Mouse (Mus musculus): Measurements from ENCODE around the gene Mzf1. TPM values are rescaled to one million over a fixed set of nuclear protein-coding genes. Genes with fewer than 3 reads are reported as not detected.
"Not testable (repeated sequence)": the region's sequence is repeated elsewhere in the genome, so short reads cannot be mapped to it uniquely, and the experiment has no call there.

Mzf1 gene
- 2.2 and 3.1 TPM in 2 replicates for polyA plus RNA-seq (2016; fragmentation: Nextera tagmentation; extraction: Ambion mirVana)

DNA sequence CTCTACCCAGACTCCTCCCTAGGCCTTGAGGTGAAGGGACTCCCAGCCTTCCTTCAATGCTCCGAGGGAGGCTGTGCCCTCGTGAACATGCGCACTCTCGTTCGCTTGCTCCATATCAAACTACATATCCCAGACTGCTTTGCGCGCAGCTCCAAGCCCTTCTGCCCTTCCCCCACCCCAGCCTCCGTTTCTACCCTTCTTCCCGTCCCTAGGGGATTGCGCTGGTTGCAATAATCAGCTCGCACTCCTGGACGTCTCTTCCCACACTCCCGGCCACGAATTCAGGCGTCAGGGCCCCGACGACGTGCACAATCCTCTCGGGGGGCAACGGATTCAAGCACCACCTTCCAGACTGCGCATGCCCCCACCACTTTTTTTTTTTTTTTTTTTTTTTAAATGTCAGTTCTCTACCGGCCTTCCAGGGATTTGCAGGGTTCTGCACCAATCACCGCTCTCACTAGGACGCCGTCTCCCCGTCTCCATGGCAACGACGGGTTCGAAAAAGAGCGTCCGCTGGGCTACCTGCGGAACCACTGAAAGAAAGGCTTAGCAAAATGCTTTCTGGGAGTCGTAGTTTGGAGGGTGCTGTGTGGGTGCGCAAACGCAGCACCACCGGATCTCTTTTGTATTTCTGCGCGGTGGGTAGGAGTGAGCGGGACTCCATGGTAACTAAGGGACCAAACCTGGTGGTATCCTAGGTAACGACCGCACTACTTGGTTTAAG, at the start of gene Mzf1:
Mzf1 (minus strand) TSS at position 478 of the 724 bp plus-strand sequence.
- no peaks in the 10 kb centered on the region for H3K9me3 ChIP-seq
- DNase-seq (ENCODE audit: low spot score) = peak; percentile 97
- H3K27me3 ChIP-seq (ENCODE audit: insufficient read depth, poor library complexity, severe bottlenecking) = no peaks in the 10 kb centered on the region
- no peaks in the 10 kb centered on the region for H3K36me3 ChIP-seq
- H3K4me1 ChIP-seq = no peaks in the 10 kb centered on the region
- H3K4me3 ChIP-seq = peak within 1 kb of the TSS; percentile 78
- under 1% methylated on average over 41 of the region's 41 CpGs for WGBS
- H3K27ac ChIP-seq = peak within 1 kb of the TSS; percentile 92

DNA sequence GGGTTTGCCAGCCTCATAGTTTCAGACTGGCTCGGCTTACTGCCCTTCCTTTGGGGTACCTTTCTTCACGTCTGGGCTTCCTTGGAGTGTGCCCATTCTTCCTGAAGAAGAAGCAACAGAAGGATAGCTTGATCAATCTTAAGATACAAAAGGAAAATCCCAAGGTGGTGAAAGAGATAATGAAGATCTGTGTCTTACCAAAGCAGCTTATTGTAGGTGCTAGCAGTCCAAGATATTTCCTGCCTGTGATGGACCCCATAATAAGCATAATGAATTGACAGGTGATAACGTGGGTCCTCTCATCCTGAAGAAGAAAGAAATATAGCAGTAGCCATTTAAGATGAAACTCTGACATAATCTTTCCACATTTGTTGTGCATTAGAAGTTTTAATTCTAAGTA, 40.5 kb upstream of the Mzf1 start, which contains the start of gene Vmn1r85:
Vmn1r85 (minus strand) TSS at position 101 of the 400 bp plus-strand sequence.
- WGBS = 59% methylated on average over 3 of the region's 3 CpGs
- no peak for DNase-seq (ENCODE audit: low spot score)
- Histone ChIP-seq H3K4me1 (no peaks in the 10 kb centered on the region), H3K4me3 (no peak within 1 kb of the TSS), H3K36me3 (no peaks in the 10 kb centered on the region), H3K27ac (no peak within 1 kb of the TSS), H3K9me3 (no peaks in the 10 kb centered on the region), H3K27me3 (ENCODE audit: insufficient read depth, poor library complexity, severe bottlenecking) (no peaks in the 10 kb centered on the region)

DNA sequence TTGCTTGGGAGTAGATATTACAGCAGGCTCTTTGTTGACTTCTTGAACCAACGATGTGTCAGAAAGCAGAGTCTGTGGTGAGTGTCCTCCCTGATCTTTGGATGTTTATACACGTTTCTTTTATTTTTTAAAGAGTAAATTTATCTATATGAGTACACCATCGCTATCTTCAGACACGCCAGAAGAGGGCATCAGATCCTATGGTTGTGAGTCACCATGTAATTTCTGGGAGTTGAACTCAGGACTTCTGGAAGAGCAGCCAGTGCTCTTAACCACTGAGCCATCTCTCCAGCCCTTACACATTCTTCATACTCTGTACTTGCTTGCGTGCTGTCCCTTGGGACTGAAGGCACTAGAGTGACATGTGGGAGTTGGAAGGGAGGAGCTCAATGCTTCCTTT, 17.7 kb upstream of the Mzf1 start:
- no peaks in the 10 kb centered on the region for H3K4me1 ChIP-seq
- no peak overlapping the region for H3K4me3 ChIP-seq
- DNase-seq (ENCODE audit: low spot score) = no peak
- WGBS = 46% methylated on average over 5 of the region's 5 CpGs
- H3K27me3 ChIP-seq (ENCODE audit: insufficient read depth, poor library complexity, severe bottlenecking) = no peaks in the 10 kb centered on the region
- H3K36me3 ChIP-seq = no peaks in the 10 kb centered on the region
- H3K27ac ChIP-seq = no peak overlapping the region
- H3K9me3 ChIP-seq = no peaks in the 10 kb centered on the region

DNA sequence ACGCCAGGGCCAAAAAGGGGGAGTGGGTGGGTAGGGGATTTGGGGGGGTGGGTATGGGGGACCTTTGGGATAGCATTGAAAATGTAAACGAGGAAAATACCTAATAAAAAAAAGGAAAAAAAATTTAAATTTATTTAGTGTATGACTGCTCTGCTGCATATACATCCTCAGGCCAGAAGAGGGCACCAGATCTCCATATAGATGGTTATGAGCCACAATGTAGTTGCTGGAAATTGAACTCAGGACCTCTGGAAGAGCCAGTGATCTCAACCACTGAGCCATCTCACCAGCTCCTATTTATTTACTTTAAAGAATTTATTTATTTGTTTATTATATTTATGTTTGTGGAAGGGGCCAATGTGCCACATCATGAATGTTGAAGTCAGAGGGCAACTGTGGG, 8.8 kb upstream of the Mzf1 start:
- not testable (repeated sequence) for H3K36me3 ChIP-seq; H3K27me3 ChIP-seq (ENCODE audit: insufficient read depth, poor library complexity, severe bottlenecking); H3K4me3 ChIP-seq; H3K27ac ChIP-seq; H3K4me1 ChIP-seq; H3K9me3 ChIP-seq; DNase-seq (ENCODE audit: low spot score)
- WGBS = 48% methylated on average over 2 of the region's 2 CpGs

DNA sequence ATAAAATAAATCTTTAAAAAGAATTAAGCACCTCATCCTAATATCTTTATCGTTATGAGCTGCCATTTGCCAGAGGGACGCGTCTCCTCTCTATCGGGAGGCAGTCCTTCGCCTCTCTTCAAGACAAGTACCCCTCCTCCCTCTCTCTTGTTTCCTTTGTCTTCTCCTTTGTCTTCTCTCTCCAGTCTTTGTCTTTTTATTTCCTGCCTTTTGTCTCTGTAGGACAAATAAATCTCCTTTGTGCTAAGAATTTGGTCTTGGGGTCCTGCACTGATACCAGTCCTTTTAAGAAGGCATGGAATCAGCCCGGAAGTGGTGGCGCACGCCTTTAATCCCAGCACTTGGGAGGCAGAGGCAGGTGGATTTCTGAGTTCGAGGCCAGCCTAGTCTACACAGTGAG, 5.0 kb upstream of the Mzf1 start:
- no peaks in the 10 kb centered on the region for H3K4me1 ChIP-seq
- 89% methylated on average over 9 of the region's 9 CpGs for WGBS
- H3K9me3 ChIP-seq = peaks cover 5% of the 10 kb centered on the region; the same call in 1 of the 2 replicates
- no peak overlapping the region for H3K4me3 ChIP-seq
- no peaks in the 10 kb centered on the region for H3K27me3 ChIP-seq (ENCODE audit: insufficient read depth, poor library complexity, severe bottlenecking)
- DNase-seq (ENCODE audit: low spot score) = no peak
- no peak overlapping the region for H3K27ac ChIP-seq
- H3K36me3 ChIP-seq = no peaks in the 10 kb centered on the region

DNA sequence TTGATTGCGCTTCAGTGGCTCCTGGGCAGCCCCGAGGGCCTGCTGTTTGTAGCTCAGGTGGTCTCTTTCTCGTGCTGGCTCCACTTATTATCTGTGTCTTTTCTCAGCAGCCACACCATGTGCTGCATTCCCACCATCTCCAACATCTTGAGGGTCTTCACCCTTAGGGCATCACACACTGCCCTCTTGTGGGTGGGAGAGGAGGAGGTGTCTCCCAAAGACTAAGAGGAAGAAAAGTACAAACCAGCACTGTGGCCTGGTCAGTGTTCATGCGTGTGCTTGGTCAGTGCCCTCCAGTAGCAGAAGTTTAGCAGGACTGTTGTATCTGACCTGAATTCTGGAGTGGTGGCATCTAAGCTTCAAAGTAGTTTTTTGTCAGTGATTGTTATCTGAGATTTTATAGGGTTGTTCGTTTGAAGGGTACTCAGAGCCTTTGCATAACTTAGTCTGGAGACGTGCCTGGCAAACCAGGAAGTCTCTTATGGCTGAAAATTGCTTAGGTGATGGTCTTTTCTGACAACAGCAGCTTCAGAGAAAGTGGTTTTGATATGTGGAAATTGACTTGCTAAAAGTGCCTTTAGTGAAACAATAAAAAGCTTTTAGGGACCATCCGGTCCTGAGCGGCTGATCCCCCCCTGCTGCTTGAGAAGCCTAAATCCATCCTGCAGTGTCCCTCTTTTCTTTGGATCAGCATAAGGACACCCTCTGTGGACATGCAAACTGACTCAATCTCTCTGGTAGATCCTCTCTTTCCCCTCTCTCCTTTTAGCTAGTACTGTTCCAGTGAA, 2.5 kb upstream of the Mzf1 start:
- H3K27ac ChIP-seq = no peak overlapping the region
- no peaks in the 10 kb centered on the region for H3K27me3 ChIP-seq (ENCODE audit: insufficient read depth, poor library complexity, severe bottlenecking)
- H3K36me3 ChIP-seq = no peaks in the 10 kb centered on the region
- H3K4me1 ChIP-seq = no peaks in the 10 kb centered on the region
- WGBS = 61% methylated on average over 8 of the region's 8 CpGs
- no peak for DNase-seq (ENCODE audit: low spot score)
- H3K9me3 ChIP-seq = no peaks in the 10 kb centered on the region
- H3K4me3 ChIP-seq = no peak overlapping the region

DNA sequence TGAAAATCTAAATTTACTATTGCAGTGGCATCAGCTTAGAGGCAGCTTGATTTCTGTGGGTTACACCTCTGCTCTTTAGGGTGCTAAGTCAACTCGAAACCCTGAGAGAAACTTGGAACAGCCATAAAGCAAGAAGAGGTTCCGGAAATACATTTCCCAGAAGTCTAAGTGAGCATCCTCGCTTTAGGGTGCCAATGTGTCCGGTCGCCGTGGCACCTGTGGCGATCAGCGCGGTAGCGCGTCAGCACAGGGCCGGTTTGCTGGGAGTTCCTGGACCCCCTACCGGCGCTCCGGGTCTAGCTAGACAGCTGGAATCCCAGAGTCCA, 640 bp downstream of the Mzf1 start:
- H3K9me3 ChIP-seq = no peaks in the 10 kb centered on the region
- H3K27me3 ChIP-seq (ENCODE audit: insufficient read depth, poor library complexity, severe bottlenecking) = no peaks in the 10 kb centered on the region
- no peak for DNase-seq (ENCODE audit: low spot score)
- H3K27ac ChIP-seq = peak overlapping the region; percentile 92
- no peaks in the 10 kb centered on the region for H3K4me1 ChIP-seq
- no peaks in the 10 kb centered on the region for H3K36me3 ChIP-seq
- H3K4me3 ChIP-seq = peak overlapping the region; percentile 78
- 4% methylated on average over 15 of the region's 15 CpGs for WGBS

DNA sequence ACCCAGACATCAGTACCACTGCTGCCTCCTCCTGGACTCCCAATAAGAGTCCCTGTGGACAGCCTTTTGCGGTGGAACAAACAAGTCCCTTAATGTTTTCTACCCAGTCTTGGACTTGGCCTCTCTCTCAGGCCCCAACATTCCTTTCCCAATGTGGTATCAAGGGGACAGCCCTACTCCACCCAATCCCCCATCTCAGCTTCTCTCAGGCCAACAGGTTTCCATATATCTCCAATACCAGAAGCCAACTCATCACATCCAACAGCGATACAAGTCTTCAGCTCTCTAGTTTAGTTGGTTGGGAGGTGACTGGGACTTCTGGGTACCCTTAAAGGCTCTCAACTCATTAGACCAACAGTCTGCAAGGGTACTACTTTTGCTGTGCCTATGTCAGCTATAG, 1.1 kb downstream of the Mzf1 start:
- WGBS = 90% methylated on average over 2 of the region's 2 CpGs
- H3K9me3 ChIP-seq = no peaks in the 10 kb centered on the region
- peak overlapping the region; percentile 78 for H3K4me3 ChIP-seq
- H3K4me1 ChIP-seq = no peaks in the 10 kb centered on the region
- no peak for DNase-seq (ENCODE audit: low spot score)
- H3K27ac ChIP-seq = peak overlapping the region; percentile 92; the same call in 1 of the 2 replicates
- H3K27me3 ChIP-seq (ENCODE audit: insufficient read depth, poor library complexity, severe bottlenecking) = no peaks in the 10 kb centered on the region
- no peaks in the 10 kb centered on the region for H3K36me3 ChIP-seq

DNA sequence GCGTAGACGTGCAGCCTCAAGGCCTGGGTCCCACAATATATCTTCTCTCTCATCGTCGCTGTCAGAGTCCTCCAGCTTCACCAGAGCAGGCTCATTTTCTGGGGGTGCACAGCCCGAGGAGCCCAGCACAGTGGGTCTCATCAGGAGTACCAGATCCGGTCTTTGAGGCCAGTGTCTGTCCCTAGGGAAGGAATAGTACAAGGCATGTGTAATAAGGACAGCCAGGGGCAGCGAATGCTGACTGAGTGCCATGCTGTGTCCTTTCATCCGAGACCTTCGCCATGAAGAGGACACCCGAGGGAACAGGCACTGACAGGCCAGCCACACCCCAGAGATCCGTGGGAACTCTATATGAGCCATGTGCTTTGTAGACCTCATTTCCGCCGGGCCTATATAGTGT, 1.6 kb downstream of the Mzf1 start:
- Histone ChIP-seq H3K36me3 (no peaks in the 10 kb centered on the region), H3K9me3 (no peaks in the 10 kb centered on the region), H3K27me3 (ENCODE audit: insufficient read depth, poor library complexity, severe bottlenecking) (no peaks in the 10 kb centered on the region), H3K27ac (no peak overlapping the region), H3K4me3 (no peak overlapping the region), H3K4me1 (no peaks in the 10 kb centered on the region)
- DNase-seq (ENCODE audit: low spot score) = no peak
- WGBS = 85% methylated on average over 13 of the region's 13 CpGs

DNA sequence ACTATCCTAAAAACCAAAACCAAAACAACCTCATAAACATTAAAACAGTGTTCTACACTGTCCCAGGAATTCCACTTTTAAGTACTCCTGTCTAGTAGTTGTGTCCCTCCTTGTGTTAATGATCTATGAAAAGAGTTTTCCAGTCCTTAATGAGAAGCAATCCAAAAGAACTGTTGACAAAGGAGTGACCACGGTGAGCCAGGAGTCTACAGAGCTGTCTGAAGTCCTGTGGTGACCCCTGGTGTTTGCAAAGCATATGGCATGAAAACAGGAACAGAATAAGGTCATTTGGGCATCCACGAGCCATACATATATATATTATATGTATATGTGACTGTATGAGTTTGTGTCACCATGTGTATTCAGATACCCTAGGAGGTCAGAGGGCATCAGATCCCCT, 8.5 kb downstream of the Mzf1 start:
- Histone ChIP-seq H3K9me3 (peaks cover 7% of the 10 kb centered on the region; the same call in 1 of the 2 replicates), H3K4me3 (no peak overlapping the region), H3K4me1 (peaks cover 15% of the 10 kb centered on the region), H3K27ac (no peak overlapping the region), H3K36me3 (no peaks in the 10 kb centered on the region), H3K27me3 (ENCODE audit: insufficient read depth, poor library complexity, severe bottlenecking) (peaks cover 45% of the 10 kb centered on the region)
- 6% methylated on average over 2 of the region's 2 CpGs for WGBS
- DNase-seq (ENCODE audit: low spot score) = peak; percentile 84

DNA sequence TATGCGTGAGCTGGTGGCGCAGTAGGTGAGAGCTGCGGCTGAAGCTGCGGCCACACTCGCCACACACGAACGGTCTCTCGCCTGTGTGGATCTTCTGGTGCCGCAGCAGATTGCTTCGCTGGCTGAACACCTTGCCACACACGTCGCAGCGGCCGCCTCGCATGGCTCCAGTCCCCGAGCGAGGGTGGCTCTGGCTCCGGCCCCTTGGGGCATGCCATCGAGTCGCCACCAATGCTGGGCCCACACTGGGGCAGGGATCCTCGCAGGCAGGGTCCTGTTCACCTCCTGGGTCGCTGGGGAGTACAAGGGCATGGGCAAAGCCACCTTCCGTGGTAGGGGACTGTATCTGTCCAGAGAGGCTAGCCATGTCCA, 10.3 kb downstream of the Mzf1 start:
- no peak for DNase-seq (ENCODE audit: low spot score)
- 2% methylated on average over 23 of the region's 23 CpGs for WGBS

DNA sequence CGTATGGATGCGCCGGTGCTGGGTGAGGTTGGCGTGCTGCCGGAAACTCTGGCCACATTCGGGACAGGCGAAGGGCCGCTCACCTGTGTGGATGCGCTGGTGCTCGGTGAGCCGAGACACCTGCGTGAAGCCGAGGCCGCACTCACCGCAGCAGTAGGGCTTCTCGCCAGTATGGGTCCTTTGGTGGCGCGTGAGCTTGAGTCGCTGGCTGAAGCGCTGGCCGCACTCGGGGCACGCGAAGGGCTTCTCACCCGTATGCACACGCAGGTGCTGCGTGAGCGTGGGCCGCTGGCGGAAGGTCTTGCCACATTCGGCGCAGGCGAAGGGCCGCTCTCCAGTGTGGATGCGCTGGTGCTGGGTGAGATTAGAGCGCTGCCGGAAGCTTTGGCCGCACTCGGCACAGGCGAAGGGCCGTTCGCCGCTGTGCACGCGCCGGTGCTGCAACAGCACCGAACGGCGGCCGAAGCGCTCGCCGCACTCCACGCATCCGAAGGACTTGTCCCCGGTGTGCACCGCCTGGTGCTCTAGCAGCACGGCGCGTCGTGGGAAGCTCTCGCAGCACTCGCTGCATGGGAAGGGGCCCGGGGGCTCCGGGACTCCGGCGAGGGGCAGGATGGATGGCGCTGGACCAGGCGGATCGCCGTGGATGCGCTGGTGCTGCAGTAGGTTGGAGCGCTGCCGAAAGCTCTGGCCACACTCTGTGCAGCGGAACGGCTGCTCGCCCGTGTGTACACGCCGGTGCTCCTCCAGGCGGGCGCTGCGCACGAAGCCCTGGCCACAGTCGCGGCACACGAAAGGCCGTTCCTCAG, 10.9 kb downstream of the Mzf1 start:
- peak overlapping the region; percentile 61 for H3K4me3 ChIP-seq
- peaks cover 45% of the 10 kb centered on the region for H3K27me3 ChIP-seq (ENCODE audit: insufficient read depth, poor library complexity, severe bottlenecking)
- H3K36me3 ChIP-seq = no peaks in the 10 kb centered on the region
- peaks cover 24% of the 10 kb centered on the region for H3K4me1 ChIP-seq
- peaks cover 7% of the 10 kb centered on the region; the same call in 1 of the 2 replicates for H3K9me3 ChIP-seq
- DNase-seq (ENCODE audit: low spot score) = no peak
- H3K27ac ChIP-seq = peak overlapping the region; percentile 37; the same call in 1 of the 2 replicates
- 5% methylated on average over 88 of the region's 88 CpGs for WGBS

More for the DNA sequence above, 10.3 kb downstream of the Mzf1 start:
- Histone ChIP-seq H3K36me3 (no peaks in the 10 kb centered on the region), H3K4me3 (peak overlapping the region; percentile 61), H3K27ac (peak overlapping the region; percentile 37; the same call in 1 of the 2 replicates), H3K27me3 (ENCODE audit: insufficient read depth, poor library complexity, severe bottlenecking) (peaks cover 45% of the 10 kb centered on the region), H3K9me3 (peaks cover 7% of the 10 kb centered on the region; the same call in 1 of the 2 replicates), H3K4me1 (peaks cover 18% of the 10 kb centered on the region)

DNA sequence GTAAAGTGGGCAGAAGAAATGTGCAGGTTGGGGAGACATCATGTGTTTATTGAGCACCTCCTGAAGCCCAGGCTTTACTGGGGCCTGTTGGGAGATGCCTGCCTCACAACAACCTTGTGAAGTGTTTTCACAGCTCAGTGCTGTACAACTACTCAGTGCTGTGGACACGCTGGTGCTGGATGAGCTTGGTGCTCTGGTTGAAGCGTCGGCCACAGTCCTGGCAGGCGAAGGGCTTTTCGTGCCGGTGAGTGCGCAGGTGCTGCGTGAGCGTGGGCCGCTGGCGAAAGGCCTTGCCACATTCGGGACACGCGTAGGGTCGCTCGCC, 11.5 kb downstream of the Mzf1 start:
- Histone ChIP-seq H3K27me3 (ENCODE audit: insufficient read depth, poor library complexity, severe bottlenecking) (peaks cover 45% of the 10 kb centered on the region), H3K4me1 (peaks cover 27% of the 10 kb centered on the region), H3K27ac (0 out of 2 replicates have a peak overlapping the region, but pooled peaks have one; percentile 37), H3K9me3 (peaks cover 7% of the 10 kb centered on the region; the same call in 1 of the 2 replicates), H3K4me3 (peak overlapping the region; percentile 61), H3K36me3 (no peaks in the 10 kb centered on the region)
- no peak for DNase-seq (ENCODE audit: low spot score)
- WGBS = 29% methylated on average over 16 of the region's 16 CpGs

Measured in heart, embryonic 10.5 days (tissue).